Mouse (Mus musculus): ENCODE measurements around the gene Cfap221. TPM values are rescaled to one million over a fixed set of nuclear protein-coding genes. Genes with fewer than 3 reads are reported as not detected.
A peak's percentile ranks its signal among the peaks of the same experiment; 100 is the strongest.

Cfap221 gene
- polyA plus RNA-seq, 1 experiment from 2014 or later = 0.05 TPM

DNA sequence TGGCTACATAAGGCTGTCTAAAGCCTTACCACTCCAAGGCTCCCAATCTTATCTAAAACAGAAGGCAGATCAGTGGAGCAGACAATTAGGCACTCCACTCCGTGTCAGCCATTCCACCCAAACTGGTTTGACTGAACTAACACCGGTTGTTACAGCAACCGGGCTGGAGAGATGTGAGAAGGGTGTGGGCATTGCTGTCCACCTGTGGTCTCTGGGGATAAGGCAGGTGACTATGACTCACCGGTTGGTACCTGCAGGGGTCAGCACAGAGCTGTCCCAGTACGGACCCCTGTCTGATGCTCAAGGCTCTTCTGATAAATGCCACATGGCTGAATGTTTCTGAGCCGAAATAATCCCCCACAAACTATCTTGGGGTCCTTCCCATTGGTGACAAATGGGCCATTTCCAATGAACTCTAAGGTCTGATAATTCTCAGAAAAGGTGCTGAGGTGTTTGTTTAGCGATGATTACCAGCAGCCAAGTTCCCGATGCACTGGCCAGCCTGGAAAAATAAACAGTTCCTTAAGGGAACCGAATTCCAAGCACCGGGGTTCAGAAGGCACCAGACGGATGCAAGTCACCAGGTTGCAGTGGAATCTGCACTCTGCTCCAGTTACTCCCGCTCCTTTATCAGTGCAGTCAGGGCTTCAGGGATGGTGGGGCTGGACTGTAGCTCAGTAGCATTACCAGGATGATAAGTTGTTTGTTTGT lies 31.1 kb downstream of the Cfap221 start:
- ATAC-seq (ENCODE audit: insufficient read depth, low FRiP score) = peak; percentile 70; the same call in 1 of the 2 replicates
- Histone ChIP-seq H3K4me3 (replicated peaks; ENCODE audit: low read length) (no peak overlapping the region), H3K27ac (ENCODE audit: low read length) (no peak overlapping the region), H3K27me3 (ENCODE audit: control insufficient read depth, insufficient read depth, low read length) (no peaks in the 10 kb centered on the region), H3K9ac (ENCODE audit: low read length) (no peak overlapping the region), H3K4me1 (ENCODE audit: control insufficient read depth, insufficient read depth, low read length) (no peaks in the 10 kb centered on the region), H3K36me3 (ENCODE audit: control insufficient read depth, insufficient read depth, low read length) (no peaks in the 10 kb centered on the region), H3K4me2 (ENCODE audit: low read depth, low read length) (no peak overlapping the region), H3K9me3 (replicated peaks; ENCODE audit: control insufficient read depth, low read length) (no peaks in the 10 kb centered on the region)
- WGBS = 26% methylated on average over 12 of the region's 12 CpGs

DNA sequence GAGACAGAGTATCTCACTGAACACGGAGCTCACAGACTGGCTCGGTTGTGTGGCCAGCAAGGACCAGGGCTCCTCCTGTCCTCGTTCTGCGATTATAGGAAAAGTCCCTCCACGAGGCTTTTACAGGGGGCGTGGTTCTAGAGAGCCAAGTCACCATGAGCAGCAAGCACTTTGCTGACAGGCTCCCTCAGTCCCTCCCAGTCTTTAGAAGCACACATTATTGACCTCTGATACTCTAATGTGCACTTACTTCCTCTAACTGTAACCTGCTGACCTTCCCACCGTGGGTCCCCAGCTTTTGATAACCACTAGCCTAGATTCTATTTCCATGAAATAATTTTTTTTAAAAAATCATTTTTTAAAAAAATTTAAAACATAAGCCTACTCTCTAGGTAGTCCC lies 37.1 kb downstream of the Cfap221 start:
- no peak for ATAC-seq (ENCODE audit: insufficient read depth, low FRiP score)

DNA sequence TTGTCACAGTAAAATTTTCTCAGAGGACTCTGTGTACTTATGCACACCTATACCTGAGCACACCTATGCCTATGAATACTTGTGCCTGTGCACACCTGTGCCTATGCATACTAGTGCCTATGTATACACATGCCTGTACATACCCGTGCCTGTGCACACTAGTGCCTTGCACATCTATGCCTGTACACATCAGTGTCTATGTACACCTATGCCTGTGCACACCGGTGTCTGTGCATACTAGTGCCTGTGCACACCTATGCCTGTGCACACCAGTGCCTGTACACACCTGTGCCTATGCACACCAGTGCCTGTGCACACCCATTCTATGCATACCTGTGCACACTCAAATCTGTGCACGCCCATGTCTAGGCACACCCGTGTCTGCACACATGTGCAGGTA lies 37.6 kb downstream of the Cfap221 start:
- no peak for ATAC-seq (ENCODE audit: insufficient read depth, low FRiP score)
- Histone ChIP-seq H3K36me3 (ENCODE audit: control insufficient read depth, insufficient read depth, low read length) (no peaks in the 10 kb centered on the region), H3K4me1 (ENCODE audit: control insufficient read depth, insufficient read depth, low read length) (peaks cover 3% of the 10 kb centered on the region; the same call in 1 of the 2 replicates), H3K4me3 (replicated peaks; ENCODE audit: low read length) (no peak overlapping the region), H3K27me3 (ENCODE audit: control insufficient read depth, insufficient read depth, low read length) (no peaks in the 10 kb centered on the region), H3K4me2 (ENCODE audit: low read depth, low read length) (no peak overlapping the region), H3K27ac (ENCODE audit: low read length) (no peak overlapping the region), H3K9ac (ENCODE audit: low read length) (no peak overlapping the region), H3K9me3 (replicated peaks; ENCODE audit: control insufficient read depth, low read length) (no peaks in the 10 kb centered on the region)
- WGBS = 87% methylated on average over 4 of the region's 4 CpGs

More for the DNA sequence above, 37.1 kb downstream of the Cfap221 start:
- Histone ChIP-seq H3K27me3 (ENCODE audit: control insufficient read depth, insufficient read depth, low read length) (no peaks in the 10 kb centered on the region), H3K4me2 (ENCODE audit: low read depth, low read length) (no peak overlapping the region), H3K9ac (ENCODE audit: low read length) (no peak overlapping the region), H3K27ac (ENCODE audit: low read length) (no peak overlapping the region), H3K36me3 (ENCODE audit: control insufficient read depth, insufficient read depth, low read length) (no peaks in the 10 kb centered on the region), H3K9me3 (replicated peaks; ENCODE audit: control insufficient read depth, low read length) (no peaks in the 10 kb centered on the region), H3K4me1 (ENCODE audit: control insufficient read depth, insufficient read depth, low read length) (peaks cover 3% of the 10 kb centered on the region; the same call in 1 of the 2 replicates), H3K4me3 (replicated peaks; ENCODE audit: low read length) (no peak overlapping the region)
- WGBS = 45% methylated on average over 7 of the region's 7 CpGs

DNA sequence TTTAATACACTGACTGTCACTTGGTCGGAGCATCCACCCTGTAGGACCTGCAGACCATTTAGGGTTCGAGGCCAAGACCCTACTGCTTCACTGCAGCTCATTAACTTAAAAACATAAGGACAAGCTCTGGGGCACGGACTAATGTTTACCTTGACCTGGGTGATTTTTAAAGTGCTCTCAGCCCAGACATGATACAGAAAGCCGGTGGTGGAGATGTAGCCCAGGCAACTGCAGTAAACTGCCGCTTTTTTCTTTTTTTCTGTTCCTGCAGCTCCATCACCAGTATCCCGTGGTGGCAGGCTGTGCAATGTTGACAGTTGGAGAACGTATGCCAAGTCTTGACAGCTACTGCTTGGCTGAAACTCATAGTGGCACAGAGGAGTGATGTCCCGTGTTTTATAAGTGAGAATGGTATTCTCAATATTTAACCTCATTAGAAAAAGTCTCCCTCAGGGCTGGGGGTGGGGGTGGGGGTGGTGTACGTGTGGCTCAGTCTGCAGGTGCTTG lies 39.3 kb downstream of the Cfap221 start:
- H3K9me3 ChIP-seq (replicated peaks; ENCODE audit: control insufficient read depth, low read length) = no peaks in the 10 kb centered on the region
- H3K4me2 ChIP-seq (ENCODE audit: low read depth, low read length) = no peak overlapping the region
- 33% methylated on average over 9 of the region's 9 CpGs for WGBS
- no peak overlapping the region for H3K9ac ChIP-seq (ENCODE audit: low read length)
- no peak overlapping the region for H3K27ac ChIP-seq (ENCODE audit: low read length)
- H3K4me3 ChIP-seq (replicated peaks; ENCODE audit: low read length) = no peak overlapping the region
- peak; percentile 25; the same call in 1 of the 2 replicates for ATAC-seq (ENCODE audit: insufficient read depth, low FRiP score)
- H3K36me3 ChIP-seq (ENCODE audit: control insufficient read depth, insufficient read depth, low read length) = no peaks in the 10 kb centered on the region
- no peaks in the 10 kb centered on the region for H3K27me3 ChIP-seq (ENCODE audit: control insufficient read depth, insufficient read depth, low read length)
- peaks cover 3% of the 10 kb centered on the region; the same call in 1 of the 2 replicates for H3K4me1 ChIP-seq (ENCODE audit: control insufficient read depth, insufficient read depth, low read length)

GRCm38 (mm10) chr1:119954680-119955079 lies 42.4 kb downstream of the Cfap221 start:
- Histone ChIP-seq H3K4me2 (ENCODE audit: low read depth, low read length) (no peak overlapping the region), H3K27ac (ENCODE audit: low read length) (no peak overlapping the region), H3K4me3 (replicated peaks; ENCODE audit: low read length) (no peak overlapping the region), H3K4me1 (ENCODE audit: control insufficient read depth, insufficient read depth, low read length) (no peaks in the 10 kb centered on the region; the same call in 1 of the 2 replicates), H3K27me3 (ENCODE audit: control insufficient read depth, insufficient read depth, low read length) (no peaks in the 10 kb centered on the region), H3K9ac (ENCODE audit: low read length) (no peak overlapping the region), H3K9me3 (replicated peaks; ENCODE audit: control insufficient read depth, low read length) (no peaks in the 10 kb centered on the region), H3K36me3 (ENCODE audit: control insufficient read depth, insufficient read depth, low read length) (no peaks in the 10 kb centered on the region)
- no peak for ATAC-seq (ENCODE audit: insufficient read depth, low FRiP score)
- 83% methylated on average over 2 of the region's 2 CpGs for WGBS

DNA sequence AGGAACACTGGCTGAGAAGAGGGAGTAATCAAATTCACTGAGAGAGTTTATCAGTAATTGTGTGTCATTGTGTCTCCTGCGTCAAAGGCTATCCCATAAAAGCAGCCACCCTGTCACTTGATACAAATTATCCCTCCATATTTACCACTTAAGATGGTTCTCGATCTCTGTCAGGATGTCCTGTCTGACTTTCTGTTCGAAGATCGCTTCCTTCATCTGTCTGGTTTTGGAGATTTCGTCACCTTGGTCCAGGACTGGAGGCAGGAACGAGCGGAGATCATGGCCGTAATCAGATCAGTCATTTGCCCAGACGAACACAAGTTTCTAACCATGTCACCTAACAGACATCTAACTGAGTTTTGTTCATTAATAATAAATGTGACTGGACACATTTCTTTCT lies 43.6 kb downstream of the Cfap221 start:
- Histone ChIP-seq H3K27ac (ENCODE audit: low read length) (no peak overlapping the region), H3K4me2 (ENCODE audit: low read depth, low read length) (no peak overlapping the region), H3K36me3 (ENCODE audit: control insufficient read depth, insufficient read depth, low read length) (no peaks in the 10 kb centered on the region), H3K9me3 (replicated peaks; ENCODE audit: control insufficient read depth, low read length) (no peaks in the 10 kb centered on the region), H3K9ac (ENCODE audit: low read length) (no peak overlapping the region), H3K4me1 (ENCODE audit: control insufficient read depth, insufficient read depth, low read length) (no peaks in the 10 kb centered on the region), H3K4me3 (replicated peaks; ENCODE audit: low read length) (no peak overlapping the region), H3K27me3 (ENCODE audit: control insufficient read depth, insufficient read depth, low read length) (no peaks in the 10 kb centered on the region)
- no peak for ATAC-seq (ENCODE audit: insufficient read depth, low FRiP score)
- WGBS = 85% methylated on average over 9 of the region's 9 CpGs

- no peak overlapping the region for H3K9ac ChIP-seq (ENCODE audit: low read length)
- H3K4me2 ChIP-seq (ENCODE audit: low read depth, low read length) = no peak overlapping the region
- no peak for ATAC-seq (ENCODE audit: insufficient read depth, low FRiP score)
- 90% methylated on average over 8 of the region's 8 CpGs for WGBS
- no peaks in the 10 kb centered on the region for H3K9me3 ChIP-seq (replicated peaks; ENCODE audit: control insufficient read depth, low read length)
- H3K4me3 ChIP-seq (replicated peaks; ENCODE audit: low read length) = no peak overlapping the region
- H3K4me1 ChIP-seq (ENCODE audit: control insufficient read depth, insufficient read depth, low read length) = no peaks in the 10 kb centered on the region
- H3K27me3 ChIP-seq (ENCODE audit: control insufficient read depth, insufficient read depth, low read length) = no peaks in the 10 kb centered on the region
- no peaks in the 10 kb centered on the region for H3K36me3 ChIP-seq (ENCODE audit: control insufficient read depth, insufficient read depth, low read length)
- H3K27ac ChIP-seq (ENCODE audit: low read length) = no peak overlapping the region
Observed at GRCm38 (mm10) chr1:119950086-119950485, 46.9 kb downstream of the Cfap221 start.

GRCm38 (mm10) chr1:119936861-119937260 lies 60.2 kb downstream of the Cfap221 start:
- Histone ChIP-seq H3K4me3 (replicated peaks; ENCODE audit: low read length) (no peak overlapping the region), H3K27me3 (ENCODE audit: control insufficient read depth, insufficient read depth, low read length) (no peaks in the 10 kb centered on the region), H3K27ac (ENCODE audit: low read length) (no peak overlapping the region), H3K9ac (ENCODE audit: low read length) (no peak overlapping the region), H3K9me3 (replicated peaks; ENCODE audit: control insufficient read depth, low read length) (no peaks in the 10 kb centered on the region), H3K4me1 (ENCODE audit: control insufficient read depth, insufficient read depth, low read length) (no peaks in the 10 kb centered on the region), H3K36me3 (ENCODE audit: control insufficient read depth, insufficient read depth, low read length) (no peaks in the 10 kb centered on the region), H3K4me2 (ENCODE audit: low read depth, low read length) (no peak overlapping the region)
- 32% methylated on average over 7 of the region's 7 CpGs for WGBS
- ATAC-seq (ENCODE audit: insufficient read depth, low FRiP score) = no peak

- no peak for ATAC-seq (ENCODE audit: insufficient read depth, low FRiP score)
- no peaks in the 10 kb centered on the region for H3K9me3 ChIP-seq (replicated peaks; ENCODE audit: control insufficient read depth, low read length)
Observed at GRCm38 (mm10) chr1:119931421-119932150, 65.4 kb downstream of the Cfap221 start.

More at GRCm38 (mm10) chr1:119931421-119932150, 65.4 kb downstream of the Cfap221 start:
- no peaks in the 10 kb centered on the region for H3K4me1 ChIP-seq (ENCODE audit: control insufficient read depth, insufficient read depth, low read length)
- no peak overlapping the region for H3K27ac ChIP-seq (ENCODE audit: low read length)
- H3K36me3 ChIP-seq (ENCODE audit: control insufficient read depth, insufficient read depth, low read length) = no peaks in the 10 kb centered on the region
- no peaks in the 10 kb centered on the region for H3K27me3 ChIP-seq (ENCODE audit: control insufficient read depth, insufficient read depth, low read length)
- H3K4me3 ChIP-seq (replicated peaks; ENCODE audit: low read length) = no peak overlapping the region
- H3K4me2 ChIP-seq (ENCODE audit: low read depth, low read length) = no peak overlapping the region
- WGBS = 80% methylated on average over 4 of the region's 4 CpGs
- no peak overlapping the region for H3K9ac ChIP-seq (ENCODE audit: low read length)
